In genomic region chr8:12607223-12607622, GRCm38 (mm10) we compare ENCODE assay signal across 8 mouse cellular contexts. TPM values are rescaled to one million over a fixed set of nuclear protein-coding genes. Genes with fewer than 3 reads are reported as not detected.
DNase-seq lines count a peak whose midpoint lies in the region; ATAC-seq and TF ChIP-seq lines count a peak whose summit lies in the region.

No protein-coding gene starts in this region.

- TF ChIP-seq CTCF in heart, adult 2 months (IDR thresholded peaks at IDR 0.05), result peak; percentile 82
- peak; percentile 98 for TF ChIP-seq CTCF in kidney, adult 2 months (conservative IDR thresholded peaks at IDR 0.05; ENCODE audit: insufficient read depth, insufficient read length, low read depth, low read length)
- peak; percentile 81 for TF ChIP-seq CTCF in spleen, adult 2 months (IDR thresholded peaks at IDR 0.05; ENCODE audit: extremely low read depth, insufficient read depth, insufficient read length, insufficient replicate concordance)

- no peaks in the 10 kb centered on the region for H3K27me3 ChIP-seq in heart, adult 2 months (ENCODE audit: control insufficient read depth, insufficient read depth, low read length)
- peaks cover 29% of the 10 kb centered on the region for H3K27me3 ChIP-seq in heart, embryonic 10.5 days (ENCODE audit: insufficient read depth, poor library complexity, severe bottlenecking)
- H3K27me3 ChIP-seq in kidney, adult 2 months (replicated peaks; ENCODE audit: control insufficient read depth, insufficient read depth, low read length), result no peaks in the 10 kb centered on the region
- no peaks in the 10 kb centered on the region; the same call in 1 of the 2 replicates for H3K27me3 ChIP-seq in midbrain, embryonic 15.5 days (replicated peaks)
- no peaks in the 10 kb centered on the region for H3K27me3 ChIP-seq in spleen, adult 2 months (ENCODE audit: control insufficient read depth, insufficient read depth, low read length)

- H3K4me3 ChIP-seq in heart, adult 2 months, result no peak overlapping the region
- H3K4me3 ChIP-seq in heart, embryonic 10.5 days, result no peak overlapping the region
- no peak overlapping the region for H3K4me3 ChIP-seq in kidney, adult 2 months (ENCODE audit: insufficient read depth, low read depth, low read length)
- no peak overlapping the region for H3K4me3 ChIP-seq in midbrain, embryonic 15.5 days
- no peak overlapping the region for H3K4me3 ChIP-seq in spleen, adult 2 months (ENCODE audit: extremely low read depth, insufficient read depth, insufficient read length)

- WGBS in heart, adult 2 months, result 23% methylated on average over 6 of the region's 6 CpGs
- WGBS in heart, embryonic 10.5 days, result 17% methylated on average over 6 of the region's 6 CpGs
- 17% methylated on average over 6 of the region's 6 CpGs for WGBS in kidney, adult 2 months
- 22% methylated on average over 6 of the region's 6 CpGs for WGBS in midbrain, embryonic 15.5 days
- WGBS in spleen, adult 2 months, result 28% methylated on average over 6 of the region's 6 CpGs

- TF ChIP-seq POLR2A in heart, adult 2 months (IDR thresholded peaks at IDR 0.05; ENCODE audit: insufficient read depth, low read depth, low read length), result no peak
- no peak for TF ChIP-seq POLR2A in kidney, adult 2 months (IDR thresholded peaks at IDR 0.05; ENCODE audit: low read depth, low read length)
- no peak for TF ChIP-seq POLR2A in spleen, adult 2 months (IDR thresholded peaks at IDR 0.05; ENCODE audit: low read depth, low read length)

- ATAC-seq in midbrain, embryonic 15.5 days (replicated peaks), result 0 out of 2 replicates have a peak, but pooled peaks have one; percentile 48

- intact Hi-C loops in heart, adult 2 months (cut with DNase I), result loop anchor here (2.0 to 5.0 kb wide), 2 partner anchors 70 to 650 kb away; no protein-coding TSS in a partner anchor
- intact Hi-C loops in left cerebral cortex, postnatal 4 days (cut with DNase I), result no loop called here

- H3K27ac ChIP-seq in heart, adult 2 months, result no peak overlapping the region
- no peak overlapping the region for H3K27ac ChIP-seq in heart, embryonic 10.5 days
- no peak overlapping the region for H3K27ac ChIP-seq in kidney, adult 2 months (ENCODE audit: insufficient read depth, low read depth, low read length)
- no peak overlapping the region for H3K27ac ChIP-seq in midbrain, embryonic 15.5 days
- no peak overlapping the region for H3K27ac ChIP-seq in spleen, adult 2 months (ENCODE audit: insufficient read depth, low read length)

- TF ChIP-seq EP300 in heart, adult 2 months (IDR thresholded peaks at IDR 0.05; ENCODE audit: insufficient read depth, low read depth, low read length), result 0 out of 2 replicates have a peak, but pooled peaks have one; percentile 8

- H3K4me2 ChIP-seq in midbrain, embryonic 15.5 days, result no peak overlapping the region

- no peaks in the 10 kb centered on the region for H3K36me3 ChIP-seq in heart, adult 2 months (ENCODE audit: control insufficient read depth, insufficient read depth, low read length)
- H3K36me3 ChIP-seq in heart, embryonic 10.5 days, result no peaks in the 10 kb centered on the region
- no peaks in the 10 kb centered on the region for H3K36me3 ChIP-seq in kidney, adult 2 months (ENCODE audit: control insufficient read depth, insufficient read depth, low read length)
- no peaks in the 10 kb centered on the region for H3K36me3 ChIP-seq in midbrain, embryonic 15.5 days (replicated peaks)
- H3K36me3 ChIP-seq in spleen, adult 2 months (ENCODE audit: control insufficient read depth, insufficient read depth, low read length), result no peaks in the 10 kb centered on the region

- H3K9ac ChIP-seq in heart, adult 2 months (ENCODE audit: low read depth, low read length), result no peak overlapping the region
- H3K9ac ChIP-seq in midbrain, embryonic 15.5 days, result no peak overlapping the region

- no peaks in the 10 kb centered on the region for H3K9me3 ChIP-seq in heart, embryonic 10.5 days
- H3K9me3 ChIP-seq in midbrain, embryonic 15.5 days, result no peaks in the 10 kb centered on the region

- H3K79me2 ChIP-seq in heart, adult 2 months (replicated peaks; ENCODE audit: control insufficient read depth, insufficient read depth, low read length), result no peaks in the 10 kb centered on the region

- H3K4me1 ChIP-seq in heart, adult 2 months (ENCODE audit: control insufficient read depth, insufficient read depth, low read length), result no peaks in the 10 kb centered on the region
- H3K4me1 ChIP-seq in heart, embryonic 10.5 days, result no peaks in the 10 kb centered on the region
- no peaks in the 10 kb centered on the region for H3K4me1 ChIP-seq in kidney, adult 2 months (ENCODE audit: control insufficient read depth, insufficient read depth, low read length)
- no peaks in the 10 kb centered on the region for H3K4me1 ChIP-seq in midbrain, embryonic 15.5 days
- H3K4me1 ChIP-seq in spleen, adult 2 months (ENCODE audit: control insufficient read depth, insufficient read depth, insufficient read length), result no peaks in the 10 kb centered on the region

- peak; percentile 44 to 72 for DNase-seq in heart, adult 2 months
- DNase-seq in heart, embryonic 10.5 days (ENCODE audit: low spot score), result no peak
- DNase-seq in cerebellum, postnatal 4 days (ENCODE audit: low spot score in 2 of 2), result peak; percentile 74 to 88
- peak; percentile 13 to 46 for DNase-seq in gastrocnemius, adult 8-10 months (ENCODE audit: low spot score in 2 of 2)
- peak; percentile 85 for DNase-seq in kidney, adult 2 months
- DNase-seq in left cerebral cortex, postnatal 4 days, result peak; percentile 82
- DNase-seq in spleen, adult 2 months (ENCODE audit: low read depth in 1 of 2, low spot score in 2 of 2), result peak; percentile 41 to 59

RNA-seq across cellular contexts. Expression of gene Spaca7, which starts 34.4 kb away (rescaled TPM):
- total RNA-seq in heart, adult 2 months (2021), result not detected
- not detected in 2 replicates for polyA plus RNA-seq in heart, adult 2 months (2012; rRNA removed)
- polyA plus RNA-seq in heart, embryonic 10.5 days (2016; fragmentation: Nextera tagmentation; extraction: Ambion mirVana), result not detected in 2 replicates
- not detected for total RNA-seq in gastrocnemius, adult 8-10 months (2022)
- polyA plus RNA-seq in kidney, adult 2 months (2012; rRNA removed), result 0.14 and 0.19 TPM in 2 replicates
- total RNA-seq in left cerebral cortex, postnatal 4 days (2021), result not detected
- not detected in 2 replicates for polyA plus RNA-seq in midbrain, embryonic 15.5 days (2015; fragmentation: Nextera tagmentation; extraction: Ambion mirVana)
- not detected in 2 replicates for polyA plus RNA-seq in spleen, adult 2 months (2012; rRNA removed)
